Mouse (Mus musculus) adrenal gland, postnatal 4 days (tissue): Measurements from ENCODE around the gene Vwa5b1. TPM values are rescaled to one million over a fixed set of nuclear protein-coding genes. Genes with fewer than 3 reads are reported as not detected.

Experiments
- DNase-seq, 2 experiments: peaks; one replicate each; pipeline ENCODE4 v3.0.0; 2021 to 2022; ENCODE audit warnings: low spot score in 2 of 2, mixed read lengths in 2 of 2
- total RNA-seq, 2 experiments: library from RNA; stranded (reverse); gene quantifications; 2 replicates each; pipeline ENCODE4 v1.2.3; 2021

The Vwa5b1 gene
- total RNA-seq, 2 experiments from 2014 or later: 0.56 to 0.78 TPM

- no peak for DNase-seq
Observed at GRCm38 (mm10) chr4:138533877-138534276, 101.8 kb downstream of the Vwa5b1 start.

DNA sequence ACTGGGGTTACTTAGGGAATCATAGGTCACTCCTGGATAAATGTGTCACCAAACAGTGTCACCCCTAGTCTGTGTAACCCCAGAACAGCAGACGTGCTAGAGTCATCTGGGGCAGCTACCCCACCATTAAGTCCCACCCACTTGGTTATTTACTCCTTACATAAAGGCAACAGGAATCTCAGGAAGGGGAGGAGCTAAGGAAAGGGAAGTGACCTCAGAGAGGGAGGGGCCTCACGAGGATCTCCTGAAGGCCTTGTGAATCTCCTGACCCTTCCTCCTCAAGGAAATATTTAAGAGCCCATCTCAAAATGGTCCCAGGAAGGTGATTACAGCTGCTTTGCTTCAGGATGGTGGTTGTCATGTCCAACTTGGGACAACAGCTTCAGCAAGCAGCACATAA is 103.9 kb downstream of the Vwa5b1 start:
- DNase-seq: no peak

GRCm38 (mm10) chr4:138530011-138530410 is 105.7 kb downstream of the Vwa5b1 start:
- DNase-seq: no peak

DNA sequence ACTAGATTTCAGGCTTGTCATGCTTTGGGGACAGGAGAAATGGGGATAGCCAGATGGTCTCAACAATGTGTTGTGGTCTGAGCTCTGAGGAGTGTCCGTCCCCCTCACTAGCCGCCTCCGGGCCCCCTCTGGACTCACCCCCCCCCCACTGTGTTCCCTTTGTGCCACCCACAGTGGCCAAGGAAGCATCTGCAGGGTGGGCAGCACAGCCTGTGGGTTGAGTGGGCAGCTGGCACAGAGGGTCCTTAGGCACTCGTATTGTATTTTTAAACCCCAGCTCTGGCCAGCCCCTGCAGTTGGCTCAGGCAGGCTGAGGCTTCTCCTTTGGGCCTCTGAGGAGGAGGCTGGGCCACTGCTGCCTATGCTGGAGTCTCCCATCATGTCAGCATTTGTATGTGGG is 110.0 kb downstream of the Vwa5b1 start:
- no peak for DNase-seq

DNA sequence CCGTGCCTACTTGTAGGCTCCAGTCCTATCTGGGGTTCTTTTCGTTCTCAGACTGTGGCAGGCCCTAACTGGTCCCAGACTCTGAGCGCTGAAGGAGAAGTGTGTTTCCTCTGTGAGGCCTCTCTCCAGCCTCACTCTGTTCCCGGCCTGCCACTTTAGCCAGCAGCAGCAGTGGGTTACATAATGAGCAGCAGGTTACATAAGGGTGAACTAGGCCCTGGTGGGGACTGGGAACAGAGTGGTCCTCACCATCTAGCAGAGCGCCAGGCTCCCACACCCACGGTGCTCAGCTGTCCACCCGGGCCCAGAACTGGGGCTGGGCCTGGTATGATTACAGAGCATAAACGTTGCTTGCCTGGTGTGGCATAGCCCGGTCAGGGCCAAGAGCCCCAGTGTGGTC is 110.9 kb downstream of the Vwa5b1 start:
- no peak for DNase-seq

- DNase-seq: no peak
Observed at GRCm38 (mm10) chr4:138523775-138524174, 111.9 kb downstream of the Vwa5b1 start.

- no peak for DNase-seq
Observed at GRCm38 (mm10) chr4:138522296-138522695, 113.4 kb downstream of the Vwa5b1 start.

DNA sequence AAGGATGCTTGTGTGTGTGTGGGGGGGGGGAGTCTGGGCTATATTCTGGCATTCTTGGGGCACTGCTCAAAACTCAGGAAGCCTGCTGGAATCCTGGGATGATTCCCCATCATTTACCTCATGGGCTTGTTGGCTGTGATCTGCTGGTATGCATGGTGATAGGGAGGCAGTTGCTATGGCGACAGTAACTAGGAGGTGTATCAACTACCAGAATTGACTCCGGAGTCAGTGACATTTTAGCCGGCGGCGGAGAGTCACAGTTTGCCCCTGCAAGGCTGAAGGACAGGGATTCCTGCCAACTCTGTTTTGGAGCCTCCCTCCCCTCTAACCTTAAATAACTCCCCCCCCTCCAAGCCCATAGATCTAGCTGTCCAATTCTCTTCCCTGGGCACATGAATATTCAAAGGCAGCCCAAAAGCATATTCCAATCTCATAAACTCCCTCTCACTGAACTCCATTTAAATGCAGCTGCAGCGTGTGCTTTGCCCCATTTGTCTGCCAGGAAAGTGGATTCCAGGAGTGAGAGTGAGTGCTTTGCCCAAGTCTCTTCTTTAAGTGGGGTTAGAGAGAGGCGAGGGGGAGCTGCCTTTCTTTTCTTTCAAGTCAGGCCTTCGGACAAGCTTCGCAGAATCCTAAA is 118.4 kb downstream of the Vwa5b1 start:
- no peak for DNase-seq

DNA sequence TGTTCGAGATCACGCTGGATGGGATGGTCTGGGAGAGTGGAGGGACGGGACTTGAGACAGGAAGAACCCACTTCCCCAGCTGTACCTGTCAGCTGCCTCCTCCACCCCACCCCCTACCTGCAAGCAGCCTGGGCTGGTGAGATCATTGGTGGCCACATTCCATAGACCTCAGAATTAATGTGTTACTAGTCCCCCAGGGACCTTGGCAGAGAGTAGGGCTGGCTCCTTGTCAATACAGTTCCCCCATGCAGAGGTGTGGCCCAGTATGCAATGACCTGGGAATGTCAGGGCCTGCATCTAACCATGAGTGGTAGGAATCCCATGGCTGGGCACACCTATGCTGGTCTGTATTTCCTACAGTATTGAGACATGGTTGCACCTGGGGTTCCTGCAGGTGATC is 119.2 kb downstream of the Vwa5b1 start:
- no peak for DNase-seq

Other genes starting within 250 kb of the Vwa5b1 start
- gene Fam43b, start 239.4 kb downstream of the Vwa5b1 start, total RNA-seq: 1 to 10 TPM; 2.2 to 3.2 TPM
- gene Mul1, start 201.2 kb downstream of the Vwa5b1 start, total RNA-seq: 10 to 100 TPM; 46.4 to 51.4 TPM
- 10 to 100 TPM; 32.9 to 36.4 TPM for gene Camk2n1, start 181.6 kb downstream of the Vwa5b1 start, total RNA-seq
- under 1 TPM; 0.42 to 0.73 TPM for gene Pla2g2c, start 88.9 kb upstream of the Vwa5b1 start, total RNA-seq
- 1 to 10 TPM; 1.8 to 2.4 TPM for gene Ubxn10, start 101.3 kb upstream of the Vwa5b1 start, total RNA-seq
- gene Pla2g2f, start 121.7 kb upstream of the Vwa5b1 start, total RNA-seq: 10 to 100 TPM in 1 of 2 experiments, 1 to 10 TPM in 1; 9.7 to 10.1 TPM
- 1 to 10 TPM; 1.1 to 1.4 TPM for gene Pla2g2d, start 139.9 kb upstream of the Vwa5b1 start, total RNA-seq
- 10 to 100 TPM; 31.0 to 32.6 TPM for gene Pla2g5, start 227.6 kb upstream of the Vwa5b1 start, total RNA-seq
- not detected for gene Gm13030, start 238.1 kb upstream of the Vwa5b1 start, total RNA-seq
- 1 to 10 TPM; 1.3 to 1.5 TPM for gene Pla2g2e, start 242.1 kb upstream of the Vwa5b1 start, total RNA-seq